Mouse (Mus musculus): ENCODE data around the gene Shq1.

The Shq1 gene

DNA sequence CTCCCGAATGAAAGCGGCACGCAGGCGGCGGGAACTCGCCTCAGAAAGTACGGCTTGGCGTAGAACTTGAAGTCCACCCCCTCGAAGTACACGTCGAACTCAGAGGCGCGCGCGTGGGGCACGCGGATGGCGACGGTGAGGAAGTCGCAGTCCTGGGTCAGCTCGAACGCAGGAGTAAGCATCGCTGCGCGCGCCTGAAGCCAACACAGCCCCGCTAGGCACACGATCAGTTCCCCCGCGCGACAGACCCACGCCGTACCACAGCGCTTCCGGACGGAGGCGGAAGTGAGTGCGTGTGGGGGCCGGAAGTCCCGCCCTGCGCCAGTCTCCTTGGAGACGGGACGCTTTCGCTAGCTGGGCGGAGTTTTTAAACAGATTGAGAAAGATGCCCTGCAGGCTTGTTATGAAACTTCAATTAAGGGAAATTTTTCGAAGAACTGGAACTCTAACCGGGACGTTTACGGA lies at the start of gene Shq1:
Gene Shq1, minus strand, starts transcription at position 278 of the 465 bp plus-strand sequence.
- DNase-seq (ENCODE audit: low spot score), result peak; percentile 79

DNA sequence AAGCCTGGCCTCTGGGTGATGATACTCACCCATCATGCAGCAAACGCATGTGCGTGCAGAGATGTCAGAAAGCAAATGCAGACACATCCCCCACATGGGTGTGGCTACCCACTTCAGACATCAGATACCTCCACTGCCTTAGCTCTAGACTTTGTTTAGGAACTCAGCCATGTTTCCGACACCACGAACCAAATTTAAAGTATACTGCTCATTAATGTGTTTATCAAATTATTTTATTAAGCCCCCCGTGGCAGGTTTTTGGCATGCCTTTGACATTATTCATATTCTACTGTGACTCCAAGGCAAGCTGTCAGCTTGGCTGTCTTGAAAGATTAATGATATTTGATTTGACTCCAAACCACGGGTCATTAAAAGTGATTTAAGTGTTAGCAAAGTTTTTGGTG lies 49.1 kb upstream of the Shq1 start:
- DNase-seq (ENCODE audit: low spot score), result no peak

DNA sequence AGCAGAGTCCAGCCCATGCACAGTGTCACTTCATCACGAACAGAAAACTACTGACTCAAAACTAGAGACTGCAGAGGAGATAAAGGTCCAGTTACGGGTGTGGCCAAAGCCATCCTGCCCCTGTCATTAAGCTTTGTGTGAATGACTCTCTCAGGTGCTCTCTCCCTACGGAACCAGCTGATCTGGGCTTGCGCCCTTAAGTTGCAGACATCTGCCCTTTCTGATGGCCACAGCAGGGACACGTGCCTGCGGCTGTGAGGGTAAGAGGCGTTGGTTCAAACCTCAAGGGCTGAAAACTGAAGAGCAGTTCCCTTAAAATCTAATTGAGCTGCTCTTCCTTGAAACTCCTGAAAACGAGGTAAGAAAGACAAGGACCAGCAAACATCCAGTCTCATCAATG lies 45.9 kb upstream of the Shq1 start:
- DNase-seq (ENCODE audit: low spot score), result no peak

DNA sequence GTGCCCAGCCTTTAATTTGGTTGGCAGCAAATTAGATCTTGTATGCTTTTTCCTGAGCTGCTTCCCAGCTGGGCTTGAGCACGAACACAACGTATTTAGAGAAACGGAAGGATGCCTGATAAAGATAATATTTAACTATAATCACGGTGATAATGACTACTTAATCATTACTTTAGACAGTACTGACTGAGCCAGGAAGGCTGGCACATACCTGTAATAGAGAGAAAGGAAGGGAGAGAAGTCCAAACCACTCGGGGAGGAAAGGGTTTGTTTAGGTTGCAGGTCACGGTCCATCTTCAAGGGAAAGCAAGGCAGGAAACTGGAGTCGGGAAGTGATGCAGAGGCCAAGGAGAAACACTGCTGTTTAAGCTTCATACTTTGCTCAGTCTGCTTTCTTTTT lies 45.2 kb upstream of the Shq1 start:
- DNase-seq (ENCODE audit: low spot score), result no peak

DNA sequence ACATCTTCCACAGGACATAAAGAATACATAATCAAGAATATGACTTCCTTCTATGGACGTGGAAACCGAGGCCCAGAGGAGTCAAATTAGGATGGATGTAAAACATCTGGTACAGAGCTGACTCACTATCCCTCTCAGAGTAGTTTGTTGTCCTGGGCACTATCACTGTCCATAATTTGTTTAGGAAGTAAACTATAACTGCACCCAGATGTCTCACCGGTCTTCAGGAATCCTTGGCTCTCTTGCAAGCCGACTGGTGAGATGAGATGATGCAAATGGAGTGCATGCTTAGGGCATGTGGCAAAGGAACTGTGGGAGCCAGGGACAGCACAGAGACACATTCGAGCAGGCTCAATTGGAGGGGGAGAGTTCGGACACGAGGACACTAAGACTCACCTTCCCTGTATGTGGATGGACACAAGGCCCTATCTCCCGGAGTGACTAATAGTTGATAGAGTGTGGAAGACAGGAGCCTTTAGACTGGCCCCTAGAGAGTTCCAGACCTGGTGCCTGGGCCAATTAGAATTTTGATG lies 44.4 kb upstream of the Shq1 start:
- no peak for DNase-seq (ENCODE audit: low spot score)

DNA sequence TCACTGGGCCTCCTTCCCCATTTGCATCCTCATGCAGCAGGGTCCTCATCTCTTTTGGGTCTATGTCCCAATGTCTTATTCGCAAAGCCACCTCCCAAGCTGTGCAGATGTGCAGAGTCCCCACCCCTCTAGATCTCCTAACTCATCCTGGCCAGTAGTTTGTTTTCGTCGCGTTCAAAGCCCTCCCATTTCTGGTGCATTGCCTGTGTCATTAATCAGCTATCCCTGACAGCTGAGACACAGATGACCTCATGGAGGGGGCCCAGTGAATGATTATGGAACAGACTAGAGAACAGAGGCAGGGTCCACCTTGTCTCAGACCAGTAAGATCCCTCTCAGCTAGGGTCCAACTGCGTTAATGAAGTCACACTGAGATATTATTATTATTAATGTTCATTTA lies 39.9 kb upstream of the Shq1 start:
- no peak for DNase-seq (ENCODE audit: low spot score)

DNA sequence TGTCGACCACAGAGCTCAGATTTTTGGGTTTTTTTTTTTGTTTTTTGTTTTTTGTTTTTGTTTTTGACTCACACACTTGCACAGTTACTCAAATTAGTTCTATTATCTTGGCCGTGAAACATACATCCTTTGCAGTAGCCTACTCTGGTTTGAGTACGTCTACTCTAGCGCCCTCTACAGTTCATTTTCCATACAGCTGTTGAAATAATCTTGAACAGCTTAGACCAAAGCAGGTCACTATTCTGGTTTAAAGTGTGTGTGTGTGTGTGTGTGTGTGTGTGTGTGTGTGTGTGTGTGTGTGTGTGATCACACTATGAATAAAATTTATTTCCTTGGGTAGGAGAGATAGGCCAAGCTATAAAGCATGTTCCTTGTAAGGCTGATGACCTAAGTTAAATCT lies 39.2 kb upstream of the Shq1 start:
- no peak for DNase-seq (ENCODE audit: low spot score)

DNA sequence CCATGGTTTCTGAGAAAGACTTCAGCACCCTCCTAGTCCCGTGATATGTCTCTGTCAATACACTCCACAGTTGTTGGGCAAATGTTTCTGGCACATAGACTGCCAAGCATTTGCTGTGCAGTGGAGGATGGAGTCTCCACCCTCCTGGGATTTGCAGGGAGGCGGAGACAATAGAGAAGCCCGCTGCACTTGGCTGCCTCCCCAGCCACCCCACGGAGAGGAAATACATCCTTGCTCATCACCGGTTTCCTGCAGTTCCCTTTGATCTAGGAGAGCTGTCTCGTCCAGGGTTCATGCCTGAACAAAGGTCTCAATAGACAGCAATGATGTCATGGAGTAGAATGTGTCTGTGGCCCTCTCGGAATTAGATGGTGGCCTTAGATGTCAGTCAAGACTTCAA lies 38.5 kb upstream of the Shq1 start:
- no peak for DNase-seq (ENCODE audit: low spot score)

DNA sequence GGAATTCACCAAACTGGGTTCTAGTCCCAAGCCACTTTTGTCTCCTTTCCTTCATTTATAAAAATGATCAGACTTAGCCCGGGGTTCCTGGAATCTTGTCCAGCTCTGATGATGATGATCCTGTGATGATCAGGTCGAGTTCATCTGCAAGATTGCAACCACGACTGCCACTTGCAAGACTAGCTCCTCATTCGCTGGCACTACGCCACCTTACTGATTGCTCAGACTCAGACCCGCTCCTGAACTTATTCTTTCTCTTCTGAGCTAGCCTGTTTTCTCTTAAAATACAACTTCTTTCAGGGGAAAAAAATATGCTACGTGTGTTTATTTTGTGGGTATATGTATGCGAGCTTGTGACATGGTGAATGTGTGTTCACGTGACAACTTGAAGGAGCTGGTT lies 38.0 kb upstream of the Shq1 start:
- DNase-seq (ENCODE audit: low spot score), result no peak

DNA sequence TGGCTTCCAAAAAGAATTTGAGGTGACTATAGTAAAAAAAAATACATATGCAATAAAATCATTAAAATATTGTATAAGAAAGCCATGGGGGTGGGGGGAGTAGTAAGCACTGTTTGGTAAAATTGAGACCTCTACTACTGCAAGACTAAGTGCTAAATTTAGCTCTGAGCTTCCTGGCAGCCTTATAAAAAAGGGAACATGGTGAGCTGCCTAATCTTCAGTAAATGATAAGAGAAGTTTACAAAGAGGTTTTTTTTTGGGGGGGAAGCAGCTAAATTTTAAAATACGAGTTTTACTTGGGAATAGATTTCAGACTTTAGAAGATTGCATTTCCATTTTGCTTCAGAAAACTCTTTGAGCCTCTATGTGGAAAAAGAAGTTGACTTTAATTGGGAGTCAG lies 37.3 kb upstream of the Shq1 start:
- no peak for DNase-seq (ENCODE audit: low spot score)

DNA sequence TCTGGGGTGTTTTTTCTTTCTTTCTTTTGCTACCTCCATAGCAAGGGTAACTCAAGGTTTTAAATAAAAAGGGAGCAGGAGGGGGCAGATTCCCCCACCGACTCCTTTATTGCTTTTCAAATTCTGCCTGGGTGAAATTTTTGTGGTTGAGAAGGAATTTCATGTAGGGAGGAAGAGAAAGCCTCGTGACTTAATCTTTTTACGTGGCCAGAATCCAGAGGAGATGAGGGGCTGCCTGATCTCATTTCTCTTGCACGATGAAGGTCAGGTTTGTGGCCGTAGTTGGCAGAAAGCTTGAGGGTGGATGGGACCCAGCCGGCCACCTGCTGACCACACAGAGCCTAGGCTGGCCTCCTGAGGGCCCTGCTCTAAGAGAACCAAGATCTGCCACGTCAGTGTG lies 36.6 kb upstream of the Shq1 start:
- DNase-seq (ENCODE audit: low spot score), result no peak

DNA sequence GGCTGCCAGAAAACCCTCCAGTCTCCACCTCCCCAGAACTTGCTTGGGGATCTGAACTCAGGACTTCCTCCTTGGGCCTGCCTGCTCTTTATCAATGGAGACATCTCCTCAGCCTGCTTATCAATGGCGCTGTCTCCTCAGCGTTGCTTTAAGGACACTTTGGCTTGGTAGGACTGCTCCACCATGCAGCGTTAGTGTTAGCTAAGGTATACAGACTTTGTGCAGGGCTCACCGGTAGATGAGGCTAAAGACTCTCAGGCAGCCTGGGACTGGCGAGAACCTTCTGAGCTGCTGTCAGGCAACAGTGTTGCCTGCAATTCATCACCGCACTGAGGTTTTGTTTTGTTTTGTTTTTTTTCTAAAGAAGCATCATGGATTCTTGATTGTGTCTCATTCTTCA lies 35.9 kb upstream of the Shq1 start:
- no peak for DNase-seq (ENCODE audit: low spot score)

DNA sequence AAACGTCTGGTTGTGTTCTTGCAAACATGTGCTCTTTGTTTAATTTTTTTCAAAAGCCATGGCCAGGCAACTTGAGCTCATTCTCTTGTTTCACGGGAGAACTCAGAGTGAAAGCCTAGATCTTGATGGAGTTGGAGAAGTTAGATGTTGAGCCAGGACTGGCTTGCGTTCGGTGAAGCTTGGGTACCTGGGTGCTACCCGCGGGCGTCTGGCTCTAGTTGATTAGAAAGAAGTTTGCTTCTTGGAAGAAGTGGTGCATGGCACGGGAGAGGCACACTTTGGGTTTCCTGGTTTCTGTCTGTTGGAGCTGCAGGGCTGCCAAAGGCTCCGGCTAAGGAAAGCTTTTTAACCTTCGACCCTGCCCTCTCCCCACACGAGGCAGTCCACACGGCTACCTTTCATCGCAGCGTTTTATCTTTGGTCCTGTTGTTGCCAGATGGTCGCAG lies 34.4 kb upstream of the Shq1 start:
- DNase-seq (ENCODE audit: low spot score), result no peak

DNA sequence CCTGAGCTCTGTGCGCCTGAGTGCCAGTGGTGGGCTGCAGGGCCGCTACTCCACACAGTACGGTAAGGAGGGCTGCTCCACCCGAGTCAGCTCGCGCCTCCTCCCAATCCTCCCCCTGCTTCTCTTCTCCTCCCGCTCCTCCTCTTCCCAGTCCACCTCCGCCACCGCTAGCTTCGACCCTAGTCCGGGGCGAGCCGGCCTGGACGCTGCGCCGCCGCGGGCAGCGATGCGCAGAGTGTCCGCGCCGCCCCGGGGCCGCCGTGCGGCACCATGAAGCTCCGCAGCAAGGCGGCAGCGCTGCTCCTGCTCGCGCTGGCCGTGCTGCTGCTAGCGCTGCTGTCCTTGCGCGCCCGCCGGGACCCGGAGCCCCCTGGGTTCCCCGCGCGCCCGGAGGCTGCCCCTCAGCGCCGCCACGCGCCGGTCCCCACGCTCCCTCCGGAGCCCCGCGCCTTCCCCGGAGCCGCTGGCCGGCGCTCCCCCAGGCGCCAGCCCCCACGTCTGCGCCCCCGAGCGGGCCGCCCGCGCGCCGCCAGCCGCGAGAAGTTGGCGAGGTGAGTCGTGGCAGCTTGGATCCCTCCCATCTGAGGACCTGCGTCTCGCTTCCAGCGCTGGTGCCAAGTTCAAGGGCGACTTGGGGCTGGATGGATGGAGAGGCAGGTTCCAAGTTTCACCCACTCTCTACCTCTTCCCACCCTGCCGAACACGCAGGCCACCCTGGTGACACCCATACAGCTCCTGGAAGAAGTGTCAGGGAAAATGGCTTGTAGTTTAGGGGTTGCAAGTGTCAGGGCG lies 33.8 kb upstream of the Shq1 start, which contains the start of gene Gxylt2:
Gene Gxylt2, plus strand, starts transcription at position 161 of the 792 bp plus-strand sequence.
- peak; percentile 10 for DNase-seq (ENCODE audit: low spot score)

DNA sequence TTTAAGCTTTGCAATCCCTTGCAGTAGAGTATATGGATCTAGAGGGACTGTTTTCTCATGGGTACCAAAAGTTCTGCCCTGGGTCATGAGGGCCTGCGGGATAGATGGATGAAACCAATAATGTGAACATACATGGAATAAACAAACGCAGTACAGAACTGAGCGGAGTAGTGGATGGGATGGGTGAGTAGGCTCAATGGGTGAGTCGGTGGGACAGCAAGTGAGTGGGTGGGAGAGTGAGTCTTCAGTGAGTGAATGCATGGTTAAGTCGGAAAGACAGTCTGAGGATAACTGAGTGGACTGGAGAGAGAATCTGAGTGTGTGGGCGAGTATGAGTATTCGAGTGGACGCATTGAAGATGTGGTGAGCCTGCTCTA lies 33.2 kb upstream of the Shq1 start:
- DNase-seq (ENCODE audit: low spot score), result no peak

DNA sequence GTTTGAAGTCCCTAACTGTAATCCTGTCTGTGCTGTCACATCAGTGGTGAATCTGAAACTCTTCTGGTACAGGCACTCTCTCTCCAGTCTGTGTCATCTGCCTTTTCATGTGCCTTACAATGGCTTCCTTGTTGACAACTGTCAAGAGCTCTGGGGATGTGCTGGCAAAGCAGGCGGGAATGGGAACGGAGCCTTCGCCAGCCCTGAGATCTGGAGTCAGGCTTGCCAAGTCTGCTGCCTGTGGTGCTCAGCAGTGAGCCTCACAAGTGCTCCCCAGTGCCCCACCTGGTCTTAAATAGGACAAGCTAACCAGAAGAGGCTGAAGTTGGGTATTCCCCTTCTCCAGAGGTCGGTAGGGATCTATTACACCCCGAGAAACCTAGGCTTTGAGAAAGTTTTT lies 29.8 kb upstream of the Shq1 start:
- peak; percentile 19 for DNase-seq (ENCODE audit: low spot score)

DNA sequence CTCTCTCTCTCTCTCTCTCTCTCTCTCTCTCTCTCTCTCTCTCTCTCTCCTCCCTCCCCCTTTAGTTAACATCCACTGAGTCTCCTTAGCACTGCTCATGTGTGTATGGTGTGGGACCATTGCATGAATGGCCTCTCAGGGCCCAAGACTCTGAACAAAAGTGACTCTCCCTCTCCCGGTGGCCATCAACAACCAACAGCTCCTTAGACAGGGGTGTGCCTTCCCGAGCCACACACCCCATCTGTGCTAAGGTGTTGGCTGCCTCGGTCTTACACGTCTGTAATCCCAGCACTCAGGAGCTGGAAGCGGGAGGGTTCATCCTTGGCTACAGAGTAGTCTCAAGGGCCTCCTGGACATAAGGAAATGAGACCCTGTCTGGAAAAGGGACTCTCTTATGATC lies 29.0 kb upstream of the Shq1 start:
- no peak for DNase-seq (ENCODE audit: low spot score)

DNA sequence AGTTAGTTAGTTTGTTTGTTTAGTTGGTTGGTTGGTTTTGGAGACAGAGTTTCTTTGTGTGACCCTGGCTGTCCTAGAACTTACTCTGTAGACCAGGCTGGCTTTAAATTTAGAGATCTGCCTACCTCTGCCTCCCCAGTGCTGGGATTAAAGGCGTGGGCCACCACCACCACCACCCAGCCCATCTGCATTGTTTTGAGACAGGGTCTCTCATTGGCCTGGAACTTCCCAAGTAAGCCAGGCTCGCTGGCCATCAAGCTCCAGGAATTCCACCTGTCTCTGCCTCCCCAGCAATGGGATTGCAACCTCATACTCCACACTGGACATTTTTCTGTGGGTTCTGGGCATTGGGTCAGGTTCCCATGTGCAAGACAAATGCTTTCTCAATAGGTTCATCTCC lies 15.4 kb upstream of the Shq1 start:
- DNase-seq (ENCODE audit: low spot score), result no peak

DNA sequence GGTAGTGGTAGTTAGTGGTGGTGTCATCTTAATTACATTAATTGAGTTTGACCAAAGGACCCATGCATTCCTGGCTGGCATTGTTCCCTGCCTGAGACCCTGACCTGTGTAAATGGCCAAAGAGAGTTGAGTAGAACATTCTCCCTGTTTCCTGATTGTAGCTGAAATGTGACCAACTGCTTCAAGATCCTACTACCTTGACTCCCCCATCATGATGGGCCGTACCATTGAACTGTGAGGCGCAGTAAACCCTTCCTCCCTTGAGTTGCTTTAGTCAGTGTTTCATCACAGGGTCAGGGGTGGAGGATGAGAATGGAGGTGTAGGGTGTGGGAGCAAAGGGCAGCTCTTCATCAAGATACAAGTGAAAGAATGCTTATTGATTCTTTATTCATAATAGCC lies 7.7 kb upstream of the Shq1 start:
- DNase-seq (ENCODE audit: low spot score), result no peak

DNA sequence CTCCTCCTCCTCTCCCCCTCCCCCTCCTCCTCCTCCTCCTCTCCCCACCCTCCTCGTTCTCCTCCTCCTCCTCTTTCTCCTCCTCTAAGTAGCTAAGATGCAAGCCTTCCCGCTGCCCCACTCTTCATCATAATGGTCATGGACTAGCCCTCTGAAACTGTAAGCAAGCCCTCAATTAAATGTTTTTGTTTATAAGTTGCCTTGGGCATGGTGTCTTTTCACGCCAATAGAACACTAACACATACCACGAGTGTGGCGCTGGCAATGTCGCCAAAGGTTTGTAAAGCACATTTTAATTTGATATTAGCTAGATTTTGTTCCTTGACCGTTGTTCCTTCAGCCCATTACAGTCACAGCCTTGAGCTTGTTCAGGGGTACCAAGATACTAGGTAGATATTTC lies 5.5 kb upstream of the Shq1 start:
- no peak for DNase-seq (ENCODE audit: low spot score)

DNA sequence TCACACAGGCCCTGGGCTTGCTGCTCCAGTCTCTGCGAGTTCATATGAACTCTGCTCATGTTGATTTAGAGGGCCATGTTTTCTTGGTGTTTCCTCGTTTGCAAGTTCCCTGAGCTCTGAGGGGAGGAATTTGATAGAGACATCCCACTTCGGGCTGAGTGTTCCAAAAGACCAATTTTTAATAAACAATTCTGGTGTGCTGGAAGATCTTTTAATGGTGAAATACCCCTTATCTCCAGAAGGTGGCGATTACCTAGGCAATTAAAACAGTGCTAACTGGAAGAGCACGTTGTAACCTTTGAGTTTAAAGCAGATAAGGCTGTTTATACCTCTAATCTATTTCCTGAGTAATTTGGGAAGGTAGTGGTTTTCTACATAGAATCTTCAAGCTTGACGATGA lies 4.0 kb upstream of the Shq1 start:
- peak; percentile 18 for DNase-seq (ENCODE audit: low spot score)

DNA sequence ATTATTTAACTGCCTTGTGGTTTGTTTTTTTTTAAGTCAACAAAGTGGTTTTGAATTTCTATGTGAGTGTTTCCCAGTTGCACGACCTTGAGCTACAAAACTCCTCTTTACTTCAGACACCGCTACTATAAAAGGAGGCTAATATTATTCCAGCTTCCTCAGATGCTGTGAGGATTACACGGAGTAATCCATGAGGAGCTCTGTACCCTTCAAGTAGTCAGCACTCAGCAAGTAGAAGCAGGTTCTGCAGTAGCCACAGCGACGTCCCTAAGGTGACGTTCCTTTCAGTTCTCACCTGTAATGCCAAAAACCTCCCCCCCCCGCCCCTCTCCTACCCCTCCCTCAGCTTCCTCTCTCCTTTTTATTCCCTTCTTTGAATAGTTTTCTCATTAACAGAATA lies 444 bp upstream of the Shq1 start:
- no peak for DNase-seq (ENCODE audit: low spot score)

DNA sequence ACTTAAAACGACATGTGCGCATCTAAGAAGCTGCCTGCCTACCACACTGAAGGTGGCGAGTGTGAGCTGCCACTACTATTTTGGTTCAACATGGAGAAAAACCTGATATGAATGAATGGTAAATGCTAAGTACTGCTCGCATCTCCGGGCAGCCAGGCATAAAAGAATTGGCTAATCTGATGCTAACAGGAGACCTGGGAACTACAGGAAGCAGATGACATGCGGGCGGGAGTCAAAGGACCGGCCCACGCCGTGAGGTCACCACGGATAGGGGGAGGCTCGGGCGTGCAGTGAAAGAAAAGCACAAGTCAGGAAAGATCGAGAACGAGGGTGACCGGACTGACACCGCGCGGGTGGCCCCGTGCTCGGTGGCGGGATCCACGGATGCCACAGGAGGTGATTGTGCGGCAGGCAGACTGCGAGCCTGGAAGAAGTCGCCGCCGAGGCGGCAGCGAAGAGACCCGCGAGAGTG lies 551 bp downstream of the Shq1 start:
- DNase-seq (ENCODE audit: low spot score), result peak; percentile 35

DNA sequence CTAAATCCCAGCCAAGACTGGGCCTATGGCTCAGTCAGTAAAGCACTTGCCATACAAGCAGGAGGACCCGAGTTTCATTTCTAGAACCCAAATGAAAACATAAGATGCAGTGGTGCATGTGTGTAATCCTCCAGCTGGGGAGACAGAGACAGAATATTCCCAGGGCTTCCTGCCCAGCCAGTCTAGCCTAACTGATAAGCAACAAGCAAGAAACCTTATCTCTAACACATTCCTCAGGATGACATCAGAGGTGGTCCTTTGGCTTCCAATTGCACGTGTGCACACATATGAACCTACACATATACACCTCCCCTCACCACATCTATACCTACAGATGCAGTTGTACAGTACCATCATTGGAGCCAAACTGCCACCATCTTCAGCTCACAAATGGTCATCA lies 2.1 kb downstream of the Shq1 start:
- no peak for DNase-seq (ENCODE audit: low spot score)
